Mouse (Mus musculus) adrenal gland, postnatal 25 days (tissue): ENCODE results near the gene Blnk. TPM values are rescaled to one million over a fixed set of nuclear protein-coding genes. Genes with fewer than 3 reads are reported as not detected.

Experiments used
- DNase-seq: peaks from one replicate; pipeline ENCODE4 v3.0.0; 2021; ENCODE audit warnings: mixed read lengths
- total RNA-seq: library from RNA; stranded (reverse); gene quantifications from 2 replicates; pipeline ENCODE4 v1.2.3, GENCODE M21; 2021

Gene Blnk
- total RNA-seq, 1 experiment from 2014 or later: 0.91 TPM

DNA sequence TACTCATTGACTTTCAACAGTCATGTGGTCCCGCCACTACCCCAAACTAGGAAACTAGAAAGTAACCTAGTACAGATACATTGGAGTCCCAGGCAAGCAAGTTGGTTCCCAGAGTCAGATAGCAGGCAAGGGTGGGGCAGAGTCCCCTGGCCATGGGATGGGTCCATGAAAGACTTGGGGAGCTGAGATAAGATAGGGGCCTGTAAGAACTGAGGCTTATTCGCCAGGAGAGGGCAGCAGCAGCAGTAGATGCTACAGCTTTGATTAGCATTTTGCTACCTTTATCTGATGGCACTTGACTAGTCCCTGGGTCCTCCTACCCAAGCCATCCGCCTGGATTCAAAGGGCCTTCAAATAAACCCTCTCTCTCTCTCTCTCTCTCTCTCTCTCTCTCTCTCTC is 5.2 kb upstream of the Blnk start:
- DNase-seq: no peak

- no peak for DNase-seq
Observed at GRCm38 (mm10) chr19:40998469-40999170, 4.3 kb upstream of the Blnk start.

DNA sequence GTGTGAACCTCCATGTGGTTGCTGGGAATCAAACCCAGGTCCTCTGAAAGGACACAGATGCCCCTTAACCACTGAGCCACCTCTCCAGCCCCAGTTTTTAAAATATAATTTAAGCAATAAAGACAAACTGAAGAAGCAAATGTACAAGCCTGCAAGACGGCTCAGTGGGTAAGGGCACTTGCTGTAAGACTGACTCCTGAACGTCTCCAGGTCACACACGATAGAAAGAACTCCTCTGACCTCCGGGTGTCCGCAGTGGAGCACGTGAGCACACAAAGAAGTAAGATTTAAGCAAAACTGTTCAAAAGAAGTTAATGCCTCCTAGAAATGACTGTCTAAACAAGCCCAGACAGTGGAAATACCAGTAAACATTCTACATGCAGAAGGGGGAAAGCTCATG is 2.4 kb upstream of the Blnk start:
- DNase-seq: no peak

DNA sequence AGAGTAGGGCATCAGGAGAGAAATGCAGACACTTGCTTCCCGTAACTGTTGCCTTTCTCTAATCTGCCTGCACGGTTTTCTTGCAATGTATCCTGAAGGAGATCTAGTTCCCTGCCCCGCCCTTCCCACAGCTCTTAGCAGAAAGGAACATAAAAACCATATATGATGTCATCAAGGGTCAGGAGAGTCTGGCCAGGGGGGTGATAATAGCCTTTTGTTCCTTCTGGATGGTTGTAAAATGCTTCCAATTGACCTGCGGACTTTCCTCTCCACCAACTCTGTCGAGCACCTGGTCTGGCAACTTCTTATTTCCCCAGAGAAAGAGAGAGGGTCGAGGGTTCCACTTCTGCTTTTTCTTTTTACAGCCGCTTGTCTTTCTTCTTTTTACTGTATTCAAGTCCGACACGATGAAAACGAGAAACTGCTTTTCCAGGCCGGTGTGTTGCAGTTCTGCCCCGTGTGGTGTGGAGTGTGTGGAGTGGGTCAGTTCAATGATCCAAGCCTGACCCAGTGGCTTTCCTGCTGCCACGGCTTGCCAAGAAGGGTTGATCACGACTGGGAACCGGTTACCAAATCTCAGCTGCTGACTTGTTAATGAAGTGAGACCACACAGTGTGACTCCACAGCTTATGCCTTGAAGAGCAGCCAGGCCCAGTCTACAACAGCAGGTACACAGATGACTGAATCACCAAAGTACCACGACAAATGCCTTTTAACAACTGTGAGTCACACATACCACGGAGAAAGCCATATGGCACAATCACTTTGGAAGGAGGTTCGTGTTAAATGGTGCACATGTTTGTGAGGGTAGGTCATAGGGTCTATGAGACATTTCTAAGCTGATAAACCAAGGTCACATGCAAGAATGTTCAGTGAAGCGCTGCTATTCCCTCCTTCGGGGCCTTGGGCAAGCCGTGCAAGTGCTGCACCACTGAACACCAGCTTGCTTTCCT is 1.4 kb upstream of the Blnk start:
- no peak for DNase-seq

DNA sequence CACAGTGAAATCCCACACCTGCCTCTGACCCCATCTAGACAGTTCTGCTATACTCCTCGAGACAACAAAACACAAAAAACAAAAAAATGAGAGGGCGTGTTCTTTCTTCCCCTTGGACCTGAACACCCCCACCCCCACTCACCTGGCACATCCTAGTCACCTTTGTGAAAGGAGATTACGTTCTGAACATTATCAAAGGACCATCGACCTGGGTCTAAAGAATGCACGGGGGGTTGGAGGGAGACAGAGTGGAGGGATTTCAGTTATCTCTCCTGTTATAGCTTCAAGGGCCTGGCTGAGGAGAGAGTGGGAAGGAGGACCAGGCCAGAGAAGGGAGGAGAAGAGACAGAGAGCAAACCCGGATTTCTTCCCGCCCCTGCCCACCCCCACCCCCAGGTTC is 576 bp upstream of the Blnk start:
- no peak for DNase-seq

- DNase-seq: no peak
Observed at GRCm38 (mm10) chr19:40993356-40993755, 979 bp downstream of the Blnk start.

DNA sequence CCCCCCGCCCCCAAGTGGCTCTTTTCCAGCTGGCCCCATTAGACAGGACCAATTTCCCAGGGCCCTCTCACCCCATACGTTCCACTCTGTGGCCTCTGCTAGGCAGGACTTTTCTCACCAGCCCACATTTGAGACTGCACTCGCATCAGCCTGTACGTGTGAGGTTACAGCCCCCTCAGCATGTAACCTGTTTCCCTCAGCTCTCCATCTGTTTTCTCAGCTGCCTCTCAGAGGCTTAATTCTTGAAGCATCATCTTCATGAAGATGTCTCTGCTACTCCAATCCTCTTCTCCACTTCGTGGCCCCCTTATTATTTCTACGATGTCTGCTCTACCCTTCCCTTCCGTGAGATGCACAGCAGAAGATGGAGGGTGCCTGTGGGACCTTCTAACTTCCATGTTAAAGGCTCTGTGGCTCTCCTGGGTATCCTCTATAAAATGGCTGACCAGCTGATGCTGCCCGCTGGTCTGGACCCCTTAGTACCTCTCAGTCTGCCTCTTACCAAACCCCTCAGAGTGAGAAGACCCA is 1.8 kb downstream of the Blnk start:
- no peak for DNase-seq

DNA sequence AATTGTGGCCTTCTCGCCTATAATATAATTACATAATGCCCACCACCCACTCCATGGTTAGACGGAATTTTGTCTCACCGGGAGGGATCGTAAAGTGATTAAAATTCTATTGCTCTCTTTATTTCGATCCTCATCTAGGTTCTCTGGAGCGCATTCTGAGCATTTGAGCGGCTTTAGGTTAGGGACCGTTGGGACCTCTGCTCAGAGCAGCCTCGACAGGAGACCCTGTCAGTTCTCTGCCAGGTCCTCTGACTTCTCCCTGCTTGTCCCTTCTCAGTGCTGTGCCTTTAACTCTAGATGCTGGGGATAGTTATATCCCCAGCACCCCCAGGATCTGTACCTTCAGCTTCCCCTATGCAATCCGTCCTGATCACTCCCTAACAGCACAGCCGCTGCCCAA is 2.2 kb downstream of the Blnk start:
- DNase-seq: no peak

DNA sequence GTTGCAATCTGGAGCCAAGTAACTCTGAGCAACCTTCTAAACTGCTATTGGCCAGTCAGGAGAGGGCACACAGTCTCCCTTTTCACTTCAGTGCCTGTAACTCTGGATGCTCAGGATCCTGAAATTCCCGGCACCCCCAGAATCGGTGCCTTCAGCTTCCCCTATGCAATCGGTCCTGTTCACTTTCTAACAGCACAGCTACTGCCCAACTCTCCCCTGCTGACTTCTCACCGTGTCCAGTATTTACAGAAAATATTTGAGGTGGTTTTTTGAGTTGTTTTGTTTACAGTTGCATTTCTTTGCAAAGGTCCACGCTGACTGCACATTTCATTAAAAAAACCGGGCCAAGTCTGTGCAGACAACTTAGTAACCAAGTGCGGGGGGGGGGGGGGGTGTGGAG is 2.7 kb downstream of the Blnk start:
- no peak for DNase-seq

DNA sequence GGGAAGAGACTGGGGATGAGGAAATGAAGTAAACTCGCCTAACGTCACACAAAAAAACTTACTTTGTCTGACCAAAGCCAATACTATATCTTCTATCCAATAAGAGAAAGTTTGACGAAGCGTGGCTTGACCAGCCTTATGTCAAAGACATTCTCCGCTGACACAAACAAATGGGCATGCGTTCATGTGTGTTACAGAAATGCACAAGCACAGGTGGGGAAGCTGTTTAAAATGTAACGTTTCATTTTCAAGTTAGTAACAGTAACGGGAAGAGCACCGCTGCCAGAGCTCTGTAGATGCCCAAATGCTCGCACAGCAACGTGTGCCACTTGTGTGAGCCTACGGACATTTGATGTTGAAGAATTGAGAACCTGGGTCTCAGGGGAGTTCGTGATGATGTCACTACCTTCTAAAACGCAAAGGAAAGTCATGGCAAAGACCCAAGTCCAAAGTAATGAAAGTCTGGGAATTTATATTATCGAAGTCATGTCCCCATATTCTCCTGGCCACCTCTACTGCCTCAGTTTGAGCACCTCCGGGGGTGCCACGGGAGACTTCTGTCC is 3.5 kb downstream of the Blnk start:
- DNase-seq: no peak

DNA sequence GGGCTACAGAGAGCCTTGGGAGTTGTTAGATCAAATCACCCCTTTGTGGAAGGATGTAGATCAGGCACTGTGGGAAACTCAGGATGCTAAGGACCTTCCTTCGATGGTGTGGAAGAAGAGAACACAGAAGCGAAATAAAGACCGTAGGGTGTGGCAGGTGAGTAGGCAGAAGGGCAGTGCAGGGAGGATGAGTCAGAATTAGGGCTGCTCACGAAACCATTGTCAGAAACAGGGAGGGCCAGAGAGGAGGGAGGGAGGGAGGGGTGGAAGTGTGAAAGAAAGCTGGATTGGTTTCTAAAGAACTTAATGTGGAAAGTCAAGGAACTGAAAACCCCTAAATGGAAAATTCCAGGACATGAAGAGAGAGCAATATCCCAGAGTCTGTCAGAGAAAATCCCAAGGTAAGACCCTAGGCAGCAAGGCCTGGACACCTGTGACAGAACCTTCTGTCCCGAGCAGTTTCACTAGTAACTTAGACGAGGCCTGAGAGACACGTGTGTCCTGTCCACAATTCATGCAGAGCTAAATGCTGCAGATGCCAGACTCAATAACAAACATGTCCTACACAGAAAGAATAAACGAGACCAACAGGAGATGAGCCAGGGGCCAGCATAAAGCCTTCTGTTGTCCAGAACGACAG is 4.3 kb downstream of the Blnk start:
- no peak for DNase-seq

DNA sequence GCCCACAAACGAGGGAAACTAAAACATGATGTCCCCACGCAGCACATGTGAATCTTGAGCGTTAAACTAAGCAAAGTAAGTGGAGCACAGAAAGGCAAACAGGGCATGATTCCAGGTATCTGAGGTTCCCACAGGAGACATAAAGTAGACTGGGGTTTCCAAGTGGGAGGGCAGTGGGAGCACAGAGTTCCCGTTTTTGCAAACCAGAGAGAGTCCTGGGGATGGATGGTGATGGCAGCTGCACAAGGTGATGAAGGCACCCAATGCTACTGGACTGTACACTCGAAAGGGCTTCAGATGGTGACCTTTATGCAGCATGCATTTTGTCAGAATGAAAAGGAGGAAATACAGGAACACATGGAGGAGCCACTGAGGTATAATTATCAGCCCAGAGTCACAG is 5.5 kb downstream of the Blnk start:
- DNase-seq: no peak

GRCm38 (mm10) chr19:40984536-40984935 is 9.8 kb downstream of the Blnk start:
- no peak for DNase-seq

DNA sequence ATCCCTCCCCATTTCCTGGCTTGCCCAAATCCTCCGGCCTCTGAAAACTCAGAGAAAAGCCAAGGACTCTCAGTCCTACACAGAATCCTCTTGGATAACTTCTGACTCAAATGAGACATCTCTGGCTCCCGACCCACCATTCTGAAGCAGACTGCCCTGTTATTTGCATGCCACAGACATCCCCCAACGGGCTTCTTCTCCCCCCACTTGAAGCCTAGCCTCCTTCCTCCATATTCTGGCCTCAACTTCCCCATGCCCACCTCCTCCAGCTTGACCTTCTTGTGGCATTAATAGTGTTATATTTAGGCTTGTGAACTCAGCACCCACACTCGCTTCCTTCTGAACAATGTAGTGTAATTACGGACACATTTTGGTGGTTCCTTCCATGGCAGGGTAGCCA is 13.7 kb downstream of the Blnk start:
- DNase-seq: no peak

DNA sequence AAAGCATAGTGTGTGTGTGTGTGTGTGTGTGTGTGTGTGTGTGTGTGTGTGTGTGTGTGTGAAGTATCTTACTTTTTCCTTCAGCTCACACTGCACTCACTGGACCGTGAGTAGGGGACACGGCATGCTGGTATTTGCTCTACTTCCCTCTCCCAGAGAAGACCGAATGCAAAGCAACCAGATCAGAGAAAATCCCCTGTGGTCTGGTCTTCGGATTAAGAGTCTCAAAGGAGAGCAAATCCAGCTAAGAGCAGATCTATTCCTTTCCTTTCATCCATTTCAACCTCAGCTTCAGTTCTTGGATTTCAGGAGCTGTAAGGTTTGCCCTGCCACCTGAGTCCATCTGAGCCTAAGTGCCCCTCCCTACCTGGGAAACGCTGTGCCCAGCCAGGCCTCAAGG is 16.3 kb downstream of the Blnk start:
- DNase-seq: no peak

- no peak for DNase-seq
Observed at GRCm38 (mm10) chr19:40976946-40977917, 17.1 kb downstream of the Blnk start.

DNA sequence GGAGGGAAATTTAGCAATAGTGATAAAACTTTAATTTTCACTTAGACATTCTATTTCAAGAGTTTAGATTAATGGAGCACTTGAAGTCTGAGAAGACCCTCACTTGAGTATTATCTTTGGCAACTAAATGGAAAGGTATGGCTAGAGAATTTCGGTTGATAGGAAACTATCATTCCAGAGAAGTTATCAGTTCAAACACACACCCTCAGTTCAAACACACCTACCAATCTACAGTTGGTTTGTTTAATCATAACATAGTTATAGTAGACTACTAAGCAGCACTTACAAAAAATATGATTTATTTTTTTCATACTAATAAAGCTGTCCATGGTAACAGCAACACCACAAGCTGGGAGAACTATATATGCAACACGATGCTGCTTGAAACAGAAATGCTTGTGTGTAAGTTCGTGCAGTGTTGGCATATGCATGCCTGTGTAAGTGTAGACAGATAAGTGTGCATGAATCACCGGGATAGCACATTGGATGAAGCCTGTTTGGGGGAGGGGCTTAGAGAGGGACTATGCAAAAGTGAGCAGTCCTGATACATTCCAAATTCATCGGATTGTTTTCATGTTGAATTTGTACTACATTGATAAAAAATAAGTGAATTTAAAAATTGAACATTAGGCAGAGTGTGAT is 22.9 kb downstream of the Blnk start:
- no peak for DNase-seq

- no peak for DNase-seq
Observed at GRCm38 (mm10) chr19:40970775-40971174, 23.6 kb downstream of the Blnk start.

DNA sequence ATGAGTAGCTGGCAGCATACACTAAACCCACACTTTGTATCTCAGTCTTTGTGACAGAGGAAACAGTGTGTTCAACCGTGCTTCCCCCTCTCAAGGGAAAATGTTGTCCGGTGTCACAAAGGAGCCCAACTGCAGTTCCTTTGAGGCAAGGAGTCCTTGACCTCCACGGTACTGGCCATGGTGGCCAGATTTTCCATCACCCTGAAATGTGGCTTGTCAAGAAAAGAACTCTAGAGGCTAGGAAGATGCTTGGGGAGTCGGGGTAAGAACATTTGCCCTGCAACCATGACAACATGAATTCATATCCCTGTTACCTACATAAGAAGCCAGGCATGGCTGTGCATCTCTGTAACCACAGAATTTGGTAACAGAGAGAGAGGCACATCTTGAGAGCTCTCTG is 24.0 kb downstream of the Blnk start:
- DNase-seq: no peak

DNA sequence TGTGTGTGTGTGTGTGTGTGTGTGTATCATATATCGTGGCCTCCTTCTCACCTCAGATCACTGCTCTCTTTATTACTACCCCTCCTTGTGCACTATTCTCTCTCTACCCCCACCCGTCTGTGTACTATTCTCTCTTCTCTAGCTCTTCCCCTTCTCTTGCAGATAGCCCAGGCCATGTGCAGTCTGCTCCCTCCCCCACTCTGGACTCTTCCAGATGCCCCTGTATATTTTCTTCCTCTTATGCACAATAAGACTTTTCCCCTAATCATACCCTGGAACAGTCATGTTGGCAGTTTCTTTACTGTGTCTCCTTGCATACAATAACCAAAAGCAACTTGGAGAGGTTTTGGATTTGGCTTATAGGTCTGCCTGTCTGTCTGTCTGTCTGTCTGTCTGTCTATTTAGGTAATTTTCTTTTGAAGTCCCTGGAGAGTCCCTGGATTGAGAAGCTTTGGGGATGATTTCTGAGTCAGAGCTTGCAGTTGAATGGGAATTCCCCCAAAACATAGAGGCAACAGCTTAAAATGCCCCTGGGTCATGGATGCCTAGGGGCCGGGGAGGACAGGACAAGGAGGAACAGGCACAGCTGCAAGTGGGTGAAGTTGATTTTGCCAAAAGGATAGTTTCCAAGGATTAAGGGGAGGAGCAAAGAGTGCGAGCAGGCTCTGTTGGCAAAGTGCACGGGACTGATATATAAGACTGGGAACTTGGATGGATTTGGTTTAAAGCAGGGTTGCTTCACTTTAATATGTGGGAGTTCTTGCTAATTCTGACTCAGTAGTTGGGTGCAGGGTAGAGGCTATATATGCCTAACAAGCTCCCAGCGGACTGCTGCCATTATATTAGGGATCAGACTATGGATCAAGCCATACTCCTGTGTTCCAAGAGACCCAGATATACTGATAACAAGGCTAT is 29.1 kb downstream of the Blnk start:
- no peak for DNase-seq
